Mouse (Mus musculus): ENCODE measurements around the gene Mat2b.

The Mat2b gene

DNA sequence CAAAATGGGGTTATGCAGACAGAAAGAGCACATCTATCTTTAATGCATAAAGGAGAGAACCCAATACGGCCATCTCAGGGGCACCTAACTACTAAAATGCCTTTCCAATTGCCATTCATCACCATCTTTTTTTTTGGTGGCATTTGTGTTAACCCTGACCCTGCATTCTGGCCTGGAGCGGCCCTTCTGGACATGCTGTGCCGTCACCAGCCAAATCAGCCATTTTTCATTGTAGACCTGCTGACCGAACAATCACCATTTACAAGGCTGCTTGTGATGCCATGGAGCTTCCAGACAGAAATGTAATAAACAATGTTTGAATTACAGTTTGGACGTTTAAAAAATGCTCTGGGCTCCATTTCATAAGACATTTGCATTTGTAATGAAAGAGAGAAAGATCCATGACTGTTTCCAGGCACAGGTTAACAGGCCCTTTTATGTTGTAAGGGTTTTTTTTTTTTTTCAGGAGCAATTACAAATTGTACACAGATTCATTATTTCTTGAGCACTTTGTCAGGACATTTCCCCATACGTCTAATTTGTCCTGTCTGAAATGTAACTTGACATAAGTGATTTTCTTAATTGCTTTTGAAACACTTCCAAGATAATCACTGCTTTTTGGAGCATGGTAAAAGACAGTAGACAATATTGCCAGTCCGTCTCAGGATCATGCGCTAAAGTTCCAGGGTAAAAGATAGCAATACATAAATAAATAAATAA lies 45.1 kb downstream of the Mat2b start:
- DNase-seq (ENCODE audit: low read depth, low spot score): no peak

DNA sequence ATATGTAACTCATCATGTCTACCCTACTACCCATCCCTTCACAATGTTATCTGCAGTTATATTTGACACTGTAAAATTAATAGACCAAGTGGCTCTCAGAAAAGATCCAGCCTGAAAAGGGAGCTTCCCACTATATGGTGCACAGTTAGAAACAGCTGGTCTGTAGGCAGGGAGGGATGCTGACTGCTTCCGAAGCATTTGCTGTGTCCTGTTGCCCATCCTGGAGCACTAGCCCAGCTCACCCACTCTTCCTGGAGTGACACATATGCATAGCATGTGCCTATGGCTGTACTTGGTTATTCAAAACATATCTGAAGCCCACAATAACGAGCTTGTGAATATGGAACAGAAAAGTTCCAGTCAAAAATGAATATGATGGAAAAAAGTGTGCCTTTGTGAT lies 47.8 kb downstream of the Mat2b start:
- DNase-seq (ENCODE audit: low read depth, low spot score): no peak
